Mouse (Mus musculus) olfactory bulb, adult 2 months (tissue): ENCODE measurements around the gene Cadm4. TPM values are rescaled to one million over a fixed set of nuclear protein-coding genes. Genes with fewer than 3 reads are reported as not detected.

Experiments
- H3K27ac ChIP-seq: fragments of 200-500 bp; 2 replicates; pipeline ENCODE4 v1.5.1; 2012; ENCODE audit warnings: low read depth, low read length; ENCODE audit not compliant: insufficient read depth
- H3K4me1 ChIP-seq: fragments of 200-500 bp; 2 replicates; pipeline ENCODE4 v1.6.1; 2012; ENCODE audit warnings: low read length; ENCODE audit not compliant: control insufficient read depth, insufficient read depth
- H3K4me3 ChIP-seq: fragments of 200-500 bp; 2 replicates; pipeline ENCODE4 v1.5.1; 2012; ENCODE audit warnings: mild to moderate bottlenecking, low read depth, low read length, moderate library complexity; ENCODE audit not compliant: insufficient read depth
- CTCF ChIP-seq: fragments of 200-500 bp; IDR thresholded peaks from 2 replicates; pipeline ENCODE4 v1.5.1; 2012; ENCODE audit warnings: low read depth, mild to moderate bottlenecking, low read length, moderate library complexity; ENCODE audit not compliant: insufficient read depth
- POLR2A ChIP-seq: fragments of 200-500 bp; IDR thresholded peaks from 2 replicates; pipeline ENCODE4 v1.6.1; 2012; ENCODE audit warnings: mild to moderate bottlenecking, low read depth, low read length, moderate library complexity; ENCODE audit not compliant: insufficient read depth
- WGBS: fragments of 180-500 bp; shearing (Covaris S2); methylation state at CpG from one replicate; pipeline ENCODE4 v1.1.7; 2018; 5-methylcytosine and 5-hydroxymethylcytosine counted together
- polyA plus RNA-seq: library from polyadenylated mRNA; stranded (reverse); fragments of >200 nt; gene quantifications from 2 replicates; pipeline ENCODE4 v1.2.4, GENCODE M21; 2012; ENCODE audit warnings: low replicate concordance; ENCODE audit not compliant: missing spikeins, insufficient read depth, insufficient read length

The Cadm4 gene
- polyA plus RNA-seq, 1 experiment: not detected

- no peak for TF ChIP-seq POLR2A
- TF ChIP-seq CTCF: no peak
- H3K4me3 ChIP-seq: no peak overlapping the region
- 52% methylated on average over 42 of the region's 42 CpGs for WGBS
- peaks cover 33% of the 10 kb centered on the region for H3K4me1 ChIP-seq
- H3K27ac ChIP-seq: no peak overlapping the region
Measured at GRCm38 (mm10) chr7:24533806-24534205, 52.0 kb downstream of the Cadm4 start.

- TF ChIP-seq CTCF (no peak), POLR2A (no peak)
- WGBS: 45% methylated on average over 19 of the region's 19 CpGs
- Histone ChIP-seq H3K27ac (no peak overlapping the region), H3K4me1 (peaks cover 33% of the 10 kb centered on the region), H3K4me3 (no peak overlapping the region)
Measured at GRCm38 (mm10) chr7:24534301-24534700, 52.5 kb downstream of the Cadm4 start.

DNA sequence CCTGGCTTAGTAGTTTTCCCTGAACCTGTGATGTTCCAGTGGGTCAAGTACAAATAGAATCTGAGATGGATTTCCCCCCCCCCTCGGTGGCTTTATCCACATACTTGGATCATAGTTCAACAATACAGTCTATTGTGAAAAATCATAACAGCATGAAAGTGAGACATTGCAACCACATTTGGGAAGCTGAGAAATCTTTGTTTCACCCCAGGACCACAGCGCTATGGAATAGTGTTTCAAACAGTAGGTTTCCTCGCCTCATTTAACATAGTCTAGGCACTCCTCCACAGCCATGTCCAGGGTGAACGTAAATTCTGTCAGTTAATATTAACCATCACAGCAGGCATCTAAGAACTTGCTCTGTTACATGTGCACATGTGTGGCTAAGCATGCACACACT, 55.3 kb downstream of the Cadm4 start:
- 75% methylated on average over 4 of the region's 4 CpGs for WGBS
- H3K4me1 ChIP-seq: peaks cover 25% of the 10 kb centered on the region
- no peak overlapping the region for H3K27ac ChIP-seq
- TF ChIP-seq POLR2A (no peak), CTCF (no peak)
- no peak overlapping the region for H3K4me3 ChIP-seq

GRCm38 (mm10) chr7:24537591-24537990, 55.8 kb downstream of the Cadm4 start:
- TF ChIP-seq POLR2A (no peak), CTCF (no peak)
- Histone ChIP-seq H3K4me3 (no peak overlapping the region), H3K27ac (no peak overlapping the region), H3K4me1 (peaks cover 22% of the 10 kb centered on the region)
- WGBS: 53% methylated on average over 5 of the region's 5 CpGs

DNA sequence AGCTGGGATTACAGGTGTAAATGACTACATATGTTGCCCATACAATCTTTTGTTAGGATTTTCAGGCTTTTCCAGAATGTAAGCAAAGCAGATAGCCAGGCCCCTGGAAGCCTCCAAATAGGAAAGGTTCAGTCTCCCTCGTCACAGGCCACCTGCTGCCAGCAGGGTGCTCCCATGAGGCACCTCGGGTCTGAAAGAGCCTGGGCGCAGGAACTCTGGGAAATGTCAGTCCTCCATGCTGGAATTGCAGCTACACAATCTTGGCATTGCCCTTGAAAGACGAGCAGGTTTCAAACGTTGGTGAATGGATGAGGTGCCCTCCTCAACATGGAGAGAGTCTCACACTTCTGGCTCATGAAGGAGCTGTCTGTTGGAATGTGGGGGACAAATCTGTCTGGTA, 56.3 kb downstream of the Cadm4 start:
- H3K4me3 ChIP-seq: no peak overlapping the region
- no peak for TF ChIP-seq POLR2A
- TF ChIP-seq CTCF: no peak
- 23% methylated on average over 5 of the region's 5 CpGs for WGBS
- H3K4me1 ChIP-seq: peaks cover 19% of the 10 kb centered on the region
- no peak overlapping the region for H3K27ac ChIP-seq

DNA sequence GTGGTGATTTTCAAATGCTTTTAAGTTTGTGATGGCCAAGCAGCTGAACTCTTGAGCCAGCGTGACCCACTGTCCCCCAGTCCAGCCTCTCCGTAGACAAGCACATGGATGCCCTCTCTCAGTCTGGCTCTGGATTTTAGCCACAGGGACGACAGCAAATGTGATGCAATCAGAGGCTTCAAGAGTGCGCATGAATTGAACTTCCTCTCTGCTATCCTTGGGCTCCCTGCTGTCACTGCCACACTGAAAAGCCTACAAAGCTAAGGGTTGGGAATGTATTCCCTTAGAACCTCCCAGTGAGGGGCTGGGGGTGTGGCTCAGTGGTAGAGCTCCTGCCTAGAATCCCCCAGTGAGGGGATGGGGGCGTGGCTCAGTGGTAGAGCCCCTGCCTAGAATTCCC, 56.9 kb downstream of the Cadm4 start:
- Histone ChIP-seq H3K4me1 (peaks cover 13% of the 10 kb centered on the region), H3K27ac (no peak overlapping the region), H3K4me3 (no peak overlapping the region)
- TF ChIP-seq POLR2A (no peak), CTCF (no peak)
- WGBS: 75% methylated on average over 5 of the region's 5 CpGs

GRCm38 (mm10) chr7:24539686-24540085, 57.9 kb downstream of the Cadm4 start:
- WGBS: 89% methylated on average over 4 of the region's 4 CpGs
- no peak overlapping the region for H3K4me3 ChIP-seq
- TF ChIP-seq POLR2A (no peak), CTCF (no peak)
- no peak overlapping the region for H3K27ac ChIP-seq
- peaks cover 8% of the 10 kb centered on the region; the same call in 1 of the 2 replicates for H3K4me1 ChIP-seq

DNA sequence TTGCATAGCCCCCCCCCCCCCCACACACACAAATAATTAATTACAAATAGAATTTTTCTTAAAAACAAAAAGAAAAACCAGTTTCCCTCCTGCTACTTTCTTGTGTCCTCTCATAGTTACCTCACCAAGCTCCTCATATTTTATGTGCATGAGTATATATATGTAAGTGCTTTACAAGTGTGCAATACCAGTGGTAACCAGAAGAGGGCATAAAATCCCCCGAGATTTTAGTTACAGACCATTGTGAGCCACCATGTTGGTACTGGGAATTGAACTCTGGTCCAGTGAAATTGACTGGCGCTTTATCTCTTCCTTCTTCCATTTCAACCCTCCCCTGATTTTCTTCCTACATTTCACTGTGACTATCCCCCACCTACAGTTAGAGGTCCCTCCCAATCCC, 62.7 kb downstream of the Cadm4 start:
- WGBS: 95% methylated on average over 2 of the region's 2 CpGs
- Histone ChIP-seq H3K4me1 (peaks cover 10% of the 10 kb centered on the region), H3K27ac (no peak overlapping the region), H3K4me3 (no peak overlapping the region)
- no peak for TF ChIP-seq CTCF
- no peak for TF ChIP-seq POLR2A

DNA sequence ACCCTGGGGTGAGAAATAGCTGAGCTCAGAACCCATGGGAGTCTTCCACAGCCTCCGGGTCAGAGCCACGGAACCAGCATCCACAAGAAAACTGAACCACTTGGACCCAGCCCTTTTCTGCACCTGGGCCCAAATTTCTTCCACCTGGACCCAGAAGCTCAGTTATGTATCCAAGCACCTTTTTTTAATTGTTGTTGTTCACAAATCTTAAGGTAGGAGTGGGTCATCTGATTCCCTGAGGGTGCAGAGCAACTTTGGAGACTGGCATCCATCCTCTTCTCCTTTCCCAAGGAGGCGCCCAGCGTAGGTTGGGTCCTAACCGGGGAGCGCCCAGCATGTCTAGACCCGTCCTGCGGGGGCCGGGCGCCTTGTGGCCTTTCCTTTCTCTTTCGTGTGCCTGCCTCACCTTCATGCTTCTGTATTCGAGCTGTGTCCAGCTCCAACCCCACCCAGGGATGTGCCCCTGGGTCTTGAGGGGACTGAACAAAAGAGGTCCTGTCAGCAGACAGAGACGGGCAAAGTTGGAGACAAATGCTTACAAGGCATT, 64.3 kb downstream of the Cadm4 start, which contains the start of the genes Pinlyp and Xrcc1:
Gene Pinlyp (minus strand): TSS at position 51 of the 547 bp plus-strand sequence.
Gene Xrcc1 (plus strand): TSS at position 222 of the 547 bp plus-strand sequence.
- Histone ChIP-seq H3K27ac (peak within 1 kb of the TSS; percentile 77), H3K4me3 (peak within 1 kb of the TSS; percentile 95), H3K4me1 (peaks cover 10% of the 10 kb centered on the region)
- no peak for TF ChIP-seq CTCF
- TF ChIP-seq POLR2A: no peak
- 38% methylated on average over 13 of the region's 13 CpGs for WGBS
